Mouse (Mus musculus) right cerebral cortex, postnatal 25 days (tissue): ENCODE measurements around the gene Tmie.
"Not testable (repeated sequence)": the region's sequence is repeated elsewhere in the genome, so short reads cannot be mapped to it uniquely, and the experiment has no call there.

Source experiments
- DNase-seq: peaks from one replicate; pipeline ENCODE4 v3.0.0; 2022

The Tmie gene

DNA sequence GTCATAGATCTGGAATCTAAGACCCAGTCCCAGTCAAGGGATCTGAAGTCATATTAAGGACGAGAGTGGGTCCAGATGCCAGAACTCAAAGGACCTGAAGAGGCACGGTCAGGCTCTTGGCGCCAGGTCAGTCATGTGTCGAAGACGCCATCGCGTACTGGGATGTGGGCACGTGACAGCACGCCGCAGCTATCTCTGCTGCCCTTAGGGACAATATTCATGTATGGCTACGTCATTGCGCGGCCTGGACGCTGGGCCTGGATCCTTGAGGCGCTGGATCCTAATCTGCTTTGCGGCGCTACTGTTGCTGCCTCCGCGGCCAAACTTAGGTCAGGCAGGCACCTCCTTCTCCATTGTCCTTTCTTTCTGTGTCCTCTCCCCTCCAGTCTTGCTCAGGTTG lies 45.5 kb downstream of the Tmie start, which contains the start of gene Prss45:
Prss45 (plus strand) TSS at position 178 of the 400 bp plus-strand sequence.
- DNase-seq = no peak

DNA sequence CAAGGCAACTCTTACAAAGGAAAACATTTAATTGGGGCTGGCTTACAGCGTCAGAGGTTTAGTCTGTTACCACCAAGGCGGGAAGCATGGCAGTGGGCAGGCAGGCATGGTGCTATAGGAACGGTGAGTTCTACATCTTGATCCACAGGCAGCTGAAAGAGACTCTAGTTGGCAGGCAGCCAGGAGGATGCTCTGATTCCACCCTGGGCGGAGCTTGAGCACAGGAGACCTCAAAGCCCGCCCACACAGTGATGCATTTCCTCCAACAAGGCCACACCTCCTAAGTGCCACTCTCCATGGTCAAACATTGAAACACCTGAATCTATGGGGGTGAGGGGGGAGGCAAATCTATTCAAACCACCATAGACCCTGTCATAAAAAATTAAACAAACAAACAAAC lies 46.9 kb downstream of the Tmie start:
- DNase-seq = no peak

DNA sequence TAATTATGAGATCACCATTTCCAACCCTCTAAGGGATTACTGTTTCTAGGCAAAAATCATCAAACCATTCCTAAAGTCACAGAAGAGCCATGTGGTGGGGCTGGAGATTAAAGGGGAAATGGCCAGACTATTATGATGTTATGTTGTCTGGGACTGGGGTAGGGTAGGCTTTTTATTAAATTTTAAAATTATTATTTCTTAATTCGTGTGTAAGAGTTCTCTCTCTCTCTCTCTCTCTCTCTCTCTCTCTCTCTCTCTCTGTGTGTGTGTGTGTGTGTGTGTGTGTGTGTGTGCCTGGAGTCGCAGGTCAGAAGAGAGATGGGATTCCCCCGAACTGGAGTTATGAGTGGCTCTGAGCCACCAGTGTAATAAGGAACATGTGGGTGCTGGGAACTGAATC lies 53.5 kb downstream of the Tmie start, which contains the start of gene Prss43:
Prss43 (plus strand) TSS at position 301 of the 400 bp plus-strand sequence.
- DNase-seq = no peak

DNA sequence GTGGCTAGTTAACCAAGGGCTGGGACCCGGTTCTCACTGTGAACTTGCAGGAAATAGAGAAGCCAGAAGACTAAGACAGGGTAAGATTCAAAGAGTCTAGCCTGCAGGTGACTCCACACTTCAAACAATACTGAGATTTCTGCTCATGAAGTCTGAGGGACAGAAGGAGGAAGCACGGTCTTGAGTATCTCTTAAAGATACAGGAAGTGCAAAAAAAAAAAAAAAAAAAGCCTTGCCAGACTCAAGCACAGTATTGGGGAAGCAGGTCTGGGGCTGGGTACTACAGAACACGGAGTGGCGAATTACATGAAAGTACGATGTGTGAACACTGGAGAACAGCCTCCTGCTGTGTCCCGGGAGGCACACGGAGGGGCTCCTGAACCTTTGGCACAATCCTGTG lies 54.1 kb downstream of the Tmie start:
- DNase-seq = no peak

DNA sequence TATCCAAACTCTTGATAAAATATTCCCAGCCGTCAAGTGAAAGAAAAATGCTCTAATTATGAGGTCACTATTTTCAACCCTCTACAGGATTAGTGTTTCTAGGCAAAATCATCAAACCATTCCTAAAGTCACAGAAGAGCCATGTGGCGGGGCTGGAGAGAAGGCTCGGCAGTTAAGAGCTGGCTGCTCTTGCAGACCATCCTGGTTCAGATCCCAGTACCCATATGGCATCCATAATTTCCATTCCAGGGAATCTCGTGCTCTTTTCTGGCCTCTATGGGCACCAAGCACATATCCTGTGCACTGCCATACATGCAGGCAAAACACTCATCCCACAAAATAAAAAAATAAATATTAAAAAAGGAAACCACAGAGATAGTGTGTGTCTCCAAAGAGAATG lies 54.5 kb downstream of the Tmie start:
- DNase-seq = no peak

DNA sequence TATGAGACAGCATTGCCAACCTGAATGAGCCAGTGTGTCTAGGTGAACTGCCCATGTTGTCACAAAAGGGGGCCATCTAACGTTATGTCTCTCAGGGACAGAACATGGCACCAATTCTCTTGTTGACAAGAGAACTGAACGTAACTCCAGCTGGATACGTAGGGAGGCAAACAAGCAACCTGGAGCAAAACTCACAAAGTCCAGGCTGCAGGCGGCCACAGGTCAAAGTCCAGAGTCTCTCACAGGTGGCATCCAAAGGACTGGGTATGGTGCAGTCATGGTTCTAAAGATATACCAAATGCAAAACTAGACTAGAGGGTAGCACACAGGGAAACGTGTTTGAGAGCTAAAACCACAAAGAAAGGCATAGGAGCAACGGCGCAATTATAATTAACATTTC lies 58.5 kb downstream of the Tmie start:
- DNase-seq = no peak

DNA sequence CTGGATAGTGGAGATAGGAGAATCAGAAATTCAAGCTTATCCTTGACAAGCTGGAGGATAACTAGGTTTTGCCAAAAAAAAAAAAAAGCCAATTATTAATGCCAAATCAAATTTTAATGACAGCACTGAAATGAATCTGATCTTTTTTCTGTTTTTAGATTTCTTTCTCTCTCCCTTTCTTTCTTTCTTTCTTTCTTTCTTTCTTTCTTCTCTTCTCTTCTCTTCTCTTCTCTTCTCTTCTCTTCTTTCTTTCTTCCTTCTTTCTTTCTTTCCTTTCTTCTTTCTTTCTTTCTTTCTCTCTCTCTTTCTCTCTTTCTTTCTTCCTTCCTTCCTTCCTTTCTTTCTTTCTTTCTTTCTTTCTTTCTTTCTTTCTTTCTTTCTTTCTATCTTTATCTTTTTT lies 59.4 kb downstream of the Tmie start:
- not testable (repeated sequence) for DNase-seq
